Mouse (Mus musculus) inflammation-experienced regulatory T-cells, adult 6 months (primary cell): ENCODE results near the gene Nox4. TPM values are rescaled to one million over a fixed set of nuclear protein-coding genes. Genes with fewer than 3 reads are reported as not detected.

Source experiments
- ATAC-seq: one replicate; pipeline ENCODE4 v1.8.0; 2017
- polyA plus RNA-seq, 3 experiments: library from polyadenylated mRNA; unstranded; fragments of 100-300 nt; shearing (Covaris generic); gene quantifications; one replicate each; pipeline ENCODE4 v1.2.1; 2017

Gene Nox4
- polyA plus RNA-seq, result not detected

GRCm38 (mm10) chr7:87245856-87246579 is at the start of gene Nox4:
TSS of gene Nox4 (plus strand) at chr7:87246096.
- ATAC-seq, result no peak

- no peak for ATAC-seq
Observed at GRCm38 (mm10) chr7:87204751-87205150, 41.1 kb upstream of the Nox4 start.

- no peak for ATAC-seq
Observed at GRCm38 (mm10) chr7:87221712-87222111, 24.2 kb upstream of the Nox4 start.

DNA sequence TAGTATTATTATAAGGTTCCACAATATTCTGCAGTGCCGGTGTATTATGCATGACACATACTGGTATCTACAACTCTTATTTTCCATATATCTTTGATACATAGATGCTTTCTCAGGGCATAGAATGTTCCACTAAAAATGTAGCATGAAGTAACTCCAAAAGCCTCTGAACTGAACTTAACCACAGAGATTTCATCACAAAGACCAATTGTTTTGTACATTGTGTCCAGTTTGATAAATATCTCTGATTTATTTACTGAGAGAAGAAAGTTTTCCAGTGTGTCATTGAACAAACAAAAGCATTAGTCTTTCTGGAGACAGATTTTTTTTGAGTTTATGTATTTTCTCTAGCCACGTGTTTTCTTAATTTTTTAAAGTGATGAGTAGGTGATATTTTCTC is 23.1 kb upstream of the Nox4 start:
- no peak for ATAC-seq

DNA sequence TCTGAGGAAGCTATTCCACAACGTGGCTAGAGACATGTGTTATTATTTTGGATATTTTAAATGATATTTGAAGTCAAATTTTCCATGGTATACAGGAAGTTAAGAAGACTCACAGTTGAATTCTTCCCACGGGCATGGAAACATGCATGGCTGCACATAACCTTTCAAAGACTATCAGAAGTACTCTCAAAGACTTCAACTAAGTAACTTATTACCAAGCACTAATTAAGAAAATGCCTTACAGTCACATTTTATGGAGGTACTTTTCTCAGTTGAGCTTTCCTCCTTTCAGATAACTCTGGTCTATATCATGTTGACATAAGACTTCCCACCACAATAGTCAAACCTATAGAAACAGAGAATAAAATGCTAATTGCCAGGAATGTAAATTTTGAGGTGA is 20.3 kb upstream of the Nox4 start:
- no peak for ATAC-seq

DNA sequence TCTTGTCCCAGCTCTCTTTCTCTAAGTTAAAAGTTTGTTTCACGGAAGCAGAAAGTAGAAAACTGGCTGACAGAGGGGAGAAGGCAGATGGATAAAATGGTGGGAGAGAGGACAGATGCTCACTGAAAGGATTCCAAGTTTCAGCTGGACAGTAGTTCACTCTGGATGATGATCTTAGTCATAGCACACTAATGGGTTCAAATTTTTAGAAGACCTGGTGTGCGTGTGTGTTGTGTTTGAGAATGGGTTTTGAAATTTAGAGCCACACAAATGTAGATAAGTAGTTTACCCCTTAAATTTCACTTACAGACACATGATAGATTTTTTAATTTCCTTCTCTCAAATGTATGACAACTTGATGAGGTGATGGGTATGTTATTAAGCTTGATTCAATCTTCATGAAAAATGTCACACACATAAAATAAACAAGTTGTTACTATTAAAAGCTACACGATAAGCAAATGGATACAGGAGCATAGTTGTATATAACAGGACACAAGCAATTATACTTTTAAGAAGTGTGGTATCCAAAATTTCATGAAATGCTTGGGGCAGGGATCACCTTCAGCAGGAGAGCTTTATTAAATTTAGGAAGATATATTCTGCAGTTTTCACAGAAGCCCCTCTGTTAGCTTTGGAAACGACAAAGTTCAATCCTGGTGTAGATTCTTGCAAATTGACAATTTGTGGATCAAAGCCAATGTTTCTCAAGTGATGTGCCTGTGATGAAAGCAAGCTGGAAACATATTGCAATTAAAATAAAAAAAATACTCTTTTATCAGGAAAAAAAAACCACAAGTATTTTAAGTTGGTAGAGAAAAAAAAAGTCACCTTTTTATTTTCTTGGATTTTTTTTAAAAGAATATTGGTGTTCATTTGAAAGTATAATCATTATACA is 18.6 kb upstream of the Nox4 start:
- no peak for ATAC-seq

GRCm38 (mm10) chr7:87229502-87229901 is 16.4 kb upstream of the Nox4 start:
- ATAC-seq, result no peak

DNA sequence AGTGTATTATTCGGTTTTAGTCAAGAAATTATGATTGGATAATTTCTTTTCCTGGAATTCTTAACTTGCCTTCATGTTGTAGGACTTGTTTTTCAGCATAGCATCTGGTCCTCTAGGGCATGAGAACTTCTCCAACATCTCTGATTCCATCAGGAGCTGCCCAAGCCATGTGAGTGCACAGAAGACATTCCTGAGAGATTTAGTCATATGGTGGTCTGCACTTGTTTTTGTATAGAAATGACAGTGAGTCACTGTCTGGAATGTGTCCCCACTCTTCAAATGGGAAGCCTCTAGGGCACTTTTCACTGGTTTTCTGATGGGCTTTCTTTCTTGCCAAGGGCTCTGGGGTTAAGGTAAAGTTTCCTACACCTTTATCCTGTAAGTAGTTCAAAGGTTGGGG is 4.8 kb upstream of the Nox4 start:
- ATAC-seq, result no peak

- no peak for ATAC-seq
Observed at GRCm38 (mm10) chr7:87246580-87246934, 661 bp downstream of the Nox4 start.

DNA sequence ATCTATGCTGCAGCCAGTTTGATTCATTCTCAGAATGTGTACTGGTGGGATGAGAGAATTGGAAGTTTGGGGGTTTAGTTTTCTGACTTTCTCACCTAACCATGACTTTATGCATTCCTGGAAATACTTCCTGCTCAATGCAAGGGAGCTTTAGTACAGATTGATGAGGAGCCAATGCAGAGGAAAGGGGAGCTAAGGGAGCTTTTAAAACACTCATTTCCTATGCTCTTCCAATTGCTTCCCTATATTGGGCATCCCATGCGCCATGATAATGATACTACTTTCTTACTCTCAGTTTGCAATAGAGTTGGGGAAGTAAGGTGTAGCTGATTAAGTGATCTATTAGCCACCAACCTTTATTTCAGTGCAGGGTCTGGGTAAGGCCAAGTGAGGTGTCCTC is 1.0 kb downstream of the Nox4 start:
- no peak for ATAC-seq

DNA sequence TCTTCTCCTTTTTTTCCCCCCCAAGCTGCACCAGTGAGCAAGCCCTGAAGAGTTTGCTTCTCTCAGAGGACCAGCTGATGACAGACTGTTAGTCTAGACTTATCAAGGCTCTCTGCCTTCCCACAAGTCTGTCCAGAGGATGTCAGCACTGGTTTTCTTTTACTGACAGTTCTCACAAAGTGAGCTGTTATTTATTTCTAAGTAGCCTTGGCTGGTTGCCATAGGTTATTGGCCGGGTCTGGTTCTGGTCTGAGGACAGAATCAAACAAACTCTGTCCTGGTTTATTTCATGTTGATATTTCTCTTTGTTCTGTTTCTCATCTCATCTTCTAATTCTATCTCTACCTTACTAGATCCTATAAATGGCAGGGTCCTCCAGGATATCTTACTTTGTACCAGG is 2.0 kb downstream of the Nox4 start:
- no peak for ATAC-seq

- no peak for ATAC-seq
Observed at GRCm38 (mm10) chr7:87252071-87252470, 6.2 kb downstream of the Nox4 start.

GRCm38 (mm10) chr7:87277225-87277624 is 31.3 kb downstream of the Nox4 start:
- no peak for ATAC-seq

- ATAC-seq, result no peak
Observed at GRCm38 (mm10) chr7:87303726-87304315, 57.9 kb downstream of the Nox4 start.

DNA sequence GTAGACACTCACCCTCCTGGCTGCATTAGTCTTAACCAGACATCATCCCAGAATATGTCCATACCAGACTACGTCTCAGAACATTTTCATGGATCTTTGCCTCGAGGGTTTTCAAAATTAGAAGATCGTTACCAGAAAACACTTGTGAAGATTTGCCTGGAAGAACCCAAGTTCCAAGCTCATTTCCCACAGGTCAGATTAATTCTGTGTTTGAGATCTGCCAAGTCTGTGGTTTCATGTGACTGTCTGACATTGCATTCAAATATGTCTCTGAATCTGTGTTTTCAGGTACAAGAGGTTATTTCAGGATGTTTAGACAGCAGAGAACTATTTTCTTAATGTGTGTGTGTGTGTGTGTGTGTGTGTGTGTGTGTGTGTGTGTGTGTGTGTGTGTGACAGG is 75.7 kb downstream of the Nox4 start:
- no peak for ATAC-seq

- ATAC-seq, result no peak
Observed at GRCm38 (mm10) chr7:87322085-87322484, 76.2 kb downstream of the Nox4 start.

- no peak for ATAC-seq
Observed at GRCm38 (mm10) chr7:87330782-87331558, 85.1 kb downstream of the Nox4 start.

GRCm38 (mm10) chr7:87345598-87345997 is 99.7 kb downstream of the Nox4 start:
- no peak for ATAC-seq

- ATAC-seq, result no peak
Observed at GRCm38 (mm10) chr7:87352818-87353217, 106.9 kb downstream of the Nox4 start.

GRCm38 (mm10) chr7:87367834-87368233 is 121.9 kb downstream of the Nox4 start:
- ATAC-seq, result no peak

DNA sequence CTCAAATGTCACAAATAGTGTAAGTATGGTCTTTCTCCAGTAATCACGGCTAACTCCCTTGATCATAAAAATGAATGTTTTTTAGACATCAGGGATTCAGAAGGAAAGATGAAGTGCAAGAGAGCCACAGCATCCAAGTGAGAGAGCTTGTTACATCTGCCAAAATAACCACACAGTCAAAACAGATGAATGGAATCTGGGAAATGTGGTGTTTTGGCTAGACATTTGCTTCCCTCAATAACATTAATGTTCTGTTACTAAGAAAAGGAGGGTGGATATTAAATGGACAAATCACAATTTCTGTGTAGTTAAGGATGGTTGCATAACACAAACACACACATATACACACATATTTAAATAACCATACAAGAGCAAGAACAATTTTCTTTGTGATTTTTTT is 123.2 kb downstream of the Nox4 start:
- ATAC-seq, result no peak

DNA sequence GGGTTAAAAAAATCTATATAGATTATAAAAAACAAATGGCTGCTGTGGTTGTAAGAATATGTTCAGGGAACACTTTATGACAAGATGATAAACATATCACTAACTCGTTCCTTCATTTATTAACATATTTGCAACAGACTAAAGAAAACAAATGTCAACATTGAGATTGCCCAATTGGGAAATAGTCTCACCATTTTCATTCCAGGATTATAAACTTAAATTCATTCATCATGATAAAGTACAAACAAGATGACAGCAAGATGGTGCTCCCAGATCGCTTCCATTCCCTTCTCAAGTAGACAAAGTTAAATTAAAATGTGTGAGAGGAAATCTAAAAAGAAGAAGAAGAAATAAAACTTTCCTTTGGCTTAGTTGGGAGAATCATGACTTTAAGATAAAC is 124.9 kb downstream of the Nox4 start:
- no peak for ATAC-seq

GRCm38 (mm10) chr7:87371316-87371715 is 125.4 kb downstream of the Nox4 start:
- no peak for ATAC-seq
